Mouse (Mus musculus) ovary, postnatal 14 days (tissue): ENCODE data around the gene Nup160.

ENCODE experiments used
- DNase-seq: peaks from one replicate; pipeline ENCODE4 v3.0.0; 2022; ENCODE audit warnings: low spot score

The Nup160 gene

GRCm38 (mm10) chr2:90677007-90677406 is at the start of gene Nup160:
Nup160 (plus strand) TSS chr2:90677215.
- DNase-seq: no peak

- no peak for DNase-seq
These were observed 48.8 kb upstream of the Nup160 start for GRCm38 (mm10) chr2:90628261-90628660.

DNA sequence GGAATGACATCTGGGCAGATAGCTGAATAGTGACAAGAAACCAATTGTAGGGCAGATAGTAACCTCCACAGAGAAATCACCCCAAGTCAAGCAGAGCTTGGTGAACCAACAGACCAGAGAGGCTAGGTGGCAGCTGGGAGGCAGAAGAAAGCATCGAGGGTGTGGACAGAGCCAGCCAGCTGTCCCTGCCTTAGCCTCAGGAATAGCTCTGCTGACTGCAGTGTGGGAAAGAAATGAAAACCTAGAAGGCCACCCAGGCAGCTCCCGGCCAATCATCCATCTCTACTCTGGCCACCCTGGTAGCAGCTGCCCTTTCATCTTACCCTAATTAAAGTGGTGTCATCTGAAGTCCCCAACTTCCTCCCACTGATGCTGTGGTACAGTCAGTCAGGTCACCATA is 47.5 kb upstream of the Nup160 start:
- DNase-seq: no peak

GRCm38 (mm10) chr2:90631938-90632733 is 44.9 kb upstream of the Nup160 start:
- DNase-seq: no peak

DNA sequence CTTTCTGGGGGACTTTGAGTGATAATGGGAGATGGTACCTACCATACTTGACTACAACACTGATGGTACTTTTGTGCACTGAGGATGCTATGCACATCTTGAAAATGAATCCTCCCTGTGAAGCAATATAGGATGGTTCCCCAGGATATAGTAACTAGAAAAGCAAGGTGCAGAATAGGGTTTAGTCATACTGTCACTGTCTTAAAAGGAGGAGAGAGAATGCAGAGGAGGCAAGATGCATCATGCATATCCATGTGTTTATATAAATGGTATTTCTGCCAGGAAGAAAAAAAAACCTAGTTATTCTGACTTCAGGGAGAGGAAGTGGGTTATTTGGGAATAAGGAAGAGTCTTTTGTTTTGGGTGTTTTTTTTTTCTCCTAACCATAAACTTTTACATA is 42.3 kb upstream of the Nup160 start:
- no peak for DNase-seq

GRCm38 (mm10) chr2:90635085-90635723 is 41.8 kb upstream of the Nup160 start:
- DNase-seq: no peak

DNA sequence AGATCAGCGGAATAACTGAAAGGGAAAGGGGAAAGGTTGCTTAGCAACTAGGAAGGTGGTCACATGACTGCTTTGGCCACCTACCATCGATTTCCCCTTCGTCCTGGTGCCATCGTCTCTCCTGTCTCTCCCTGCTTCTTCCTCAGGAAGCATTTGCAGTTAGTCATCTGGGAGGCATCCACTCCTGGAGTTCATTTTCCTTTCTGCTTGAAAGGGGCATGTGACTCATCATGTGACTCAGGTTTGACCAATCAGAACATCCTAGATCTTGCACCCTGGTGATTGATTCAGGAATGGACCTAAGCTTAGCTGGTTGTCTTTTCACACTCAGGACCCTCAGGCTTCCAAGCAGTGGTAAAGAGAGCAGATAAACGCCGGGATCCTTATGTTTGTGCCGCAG is 40.2 kb upstream of the Nup160 start:
- no peak for DNase-seq

GRCm38 (mm10) chr2:90638986-90639746 is 37.8 kb upstream of the Nup160 start:
- DNase-seq: no peak

GRCm38 (mm10) chr2:90639747-90640699 is 37.0 kb upstream of the Nup160 start:
- DNase-seq: no peak

GRCm38 (mm10) chr2:90641007-90641709 is 35.9 kb upstream of the Nup160 start:
- no peak for DNase-seq

DNA sequence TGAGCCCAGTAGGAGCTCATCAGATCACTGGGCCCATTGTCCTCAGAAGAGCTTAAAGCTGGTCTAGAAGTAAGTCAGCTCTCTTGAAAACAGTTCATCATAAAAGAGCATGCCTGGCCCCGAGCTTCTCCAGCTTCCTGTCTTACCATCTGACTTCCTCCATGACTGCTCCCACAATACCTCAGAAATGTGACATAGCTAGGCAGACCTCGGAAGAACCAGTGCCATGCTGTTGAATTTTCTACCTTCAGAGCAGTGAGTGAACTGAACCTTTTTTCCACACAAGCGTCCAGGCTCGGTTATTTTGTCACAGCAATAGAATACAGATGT is 35.3 kb upstream of the Nup160 start:
- no peak for DNase-seq

- DNase-seq: no peak
These were observed 29.9 kb upstream of the Nup160 start for GRCm38 (mm10) chr2:90647084-90647483.

- no peak for DNase-seq
These were observed 27.6 kb upstream of the Nup160 start for GRCm38 (mm10) chr2:90649405-90649804.

DNA sequence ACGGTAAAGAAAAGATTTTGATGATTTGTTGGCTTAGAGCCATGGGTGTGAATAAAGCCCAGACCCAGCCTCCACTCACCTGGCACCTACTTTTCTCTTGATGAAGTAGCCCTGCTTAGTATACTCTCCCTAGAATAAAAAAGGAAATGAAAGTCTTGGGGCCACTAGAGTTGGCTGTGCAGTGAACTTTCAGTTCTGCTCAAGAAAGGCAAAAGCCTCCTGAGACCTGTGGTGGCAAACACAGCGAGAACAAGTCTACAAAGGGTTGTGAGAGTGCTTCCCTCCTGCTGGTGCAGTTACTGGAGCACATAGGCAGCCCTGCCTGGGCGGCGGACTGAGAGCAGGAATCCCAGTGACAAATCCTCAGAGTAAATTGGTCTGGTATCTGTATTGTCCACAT is 27.1 kb upstream of the Nup160 start:
- DNase-seq: no peak

DNA sequence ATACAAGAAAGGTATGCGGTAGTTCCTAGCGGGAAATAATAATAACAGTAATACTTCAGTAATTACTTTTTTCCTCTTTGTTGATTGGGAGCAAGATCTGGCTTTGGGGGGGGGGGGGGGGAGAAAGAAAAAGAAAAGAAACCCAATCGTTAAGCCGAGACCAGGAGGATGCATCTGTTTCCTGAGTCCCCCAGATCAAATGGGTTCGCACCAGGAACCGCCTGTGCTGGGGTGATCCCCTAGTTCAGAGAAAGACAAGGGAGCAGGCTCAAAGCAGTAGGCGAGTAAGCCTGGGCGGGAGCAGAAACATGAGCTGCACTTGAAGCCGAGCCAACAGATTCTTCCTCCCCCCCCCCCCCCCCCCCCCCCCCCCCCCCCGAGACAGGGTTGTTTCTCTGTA is 24.9 kb upstream of the Nup160 start:
- no peak for DNase-seq

- no peak for DNase-seq
These were observed 24.0 kb upstream of the Nup160 start for GRCm38 (mm10) chr2:90652993-90653392.

DNA sequence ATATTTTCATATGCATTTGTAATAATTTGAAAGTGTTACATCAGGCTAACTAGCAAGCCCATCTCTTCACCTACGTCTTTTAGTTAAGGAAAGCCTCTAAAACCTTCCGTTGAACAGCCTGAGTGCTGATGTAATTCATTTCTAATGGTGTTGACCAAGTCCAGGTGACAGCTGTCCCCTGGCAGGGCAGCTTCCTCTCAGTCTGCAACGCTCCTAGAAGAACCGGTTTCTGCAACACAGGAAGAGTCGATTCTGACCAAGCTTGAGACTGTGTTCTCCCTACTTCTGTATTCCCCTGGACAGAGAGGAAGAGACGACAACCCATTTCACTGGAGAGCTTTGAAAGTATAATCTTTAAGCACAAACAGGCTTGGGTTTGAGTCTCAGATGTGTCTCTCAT is 21.6 kb upstream of the Nup160 start:
- no peak for DNase-seq

GRCm38 (mm10) chr2:90658613-90659012 is 18.4 kb upstream of the Nup160 start:
- DNase-seq: no peak

- DNase-seq: no peak
These were observed 18.0 kb upstream of the Nup160 start for GRCm38 (mm10) chr2:90659016-90659415.

DNA sequence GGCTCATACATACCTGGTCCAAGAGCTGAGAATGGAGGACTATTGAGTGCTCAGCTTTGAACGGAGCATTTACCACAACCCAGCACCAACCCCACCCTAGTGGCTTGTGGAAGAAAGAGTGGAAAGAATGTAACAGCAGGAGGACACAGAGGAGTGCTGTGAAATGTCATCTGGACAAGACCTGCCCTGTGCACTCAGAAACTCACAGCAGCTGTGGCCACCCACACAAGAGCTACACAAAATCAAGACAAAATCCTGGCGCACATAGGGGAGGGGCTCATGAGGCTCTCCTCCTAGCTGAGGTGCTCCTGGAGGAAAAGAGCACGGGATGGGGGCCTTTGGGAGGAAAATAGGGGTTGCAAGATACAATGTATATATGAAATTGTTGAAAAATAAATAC is 17.4 kb upstream of the Nup160 start:
- DNase-seq: no peak

DNA sequence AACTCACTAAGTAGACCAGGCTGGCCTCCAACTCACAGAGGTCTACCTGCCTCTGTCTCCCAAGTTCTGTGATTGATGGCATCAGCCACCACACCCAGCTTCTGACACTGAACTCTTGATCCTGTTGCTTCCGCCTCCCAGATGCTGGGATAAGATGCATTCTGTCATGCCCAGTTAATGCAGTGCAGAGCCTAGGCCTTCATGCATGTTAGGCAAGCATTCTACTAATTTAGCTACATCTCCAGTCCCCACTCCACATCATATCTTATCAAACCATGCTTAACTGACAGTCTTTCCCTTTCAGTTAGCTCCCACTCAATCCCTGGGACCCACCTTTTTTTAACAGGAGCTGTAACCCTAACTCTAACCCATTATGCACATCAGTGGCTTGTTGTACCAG is 16.1 kb upstream of the Nup160 start:
- DNase-seq: no peak
